Mouse (Mus musculus) cerebellum, postnatal 4 days (tissue): ENCODE measurements at regions not wholly inside any gene's neighbourhood (a gene's known extent, or its start where the extent isn't known, plus 50 kb on each side); places are given as distances from the start of the nearest gene placed in this dataset.

Experiments
- DNase-seq, 2 experiments: peaks; one replicate each; pipeline ENCODE4 v3.0.0; 2022; ENCODE audit warnings: low spot score in 2 of 2, mixed read lengths in 1 of 2

DNA sequence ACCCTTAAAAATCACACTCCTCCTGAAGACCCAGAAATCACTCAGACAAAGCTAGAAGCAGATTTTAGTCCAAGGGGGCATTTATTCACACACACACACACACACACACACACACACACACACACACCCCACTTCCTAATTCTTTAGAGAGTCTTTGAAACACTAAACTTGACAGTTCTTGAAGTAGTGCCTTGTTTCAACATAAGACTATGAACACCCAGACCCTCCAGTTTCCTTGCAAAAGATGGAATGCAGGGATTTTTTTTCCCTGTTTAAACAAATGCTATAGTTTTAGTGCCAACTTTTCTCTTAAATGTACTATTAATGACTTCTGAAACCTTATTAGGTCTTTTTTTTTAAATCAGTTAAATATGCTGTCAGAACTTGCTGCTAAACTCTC is 279.2 kb upstream of the Fat1 start:
- DNase-seq: no peak

DNA sequence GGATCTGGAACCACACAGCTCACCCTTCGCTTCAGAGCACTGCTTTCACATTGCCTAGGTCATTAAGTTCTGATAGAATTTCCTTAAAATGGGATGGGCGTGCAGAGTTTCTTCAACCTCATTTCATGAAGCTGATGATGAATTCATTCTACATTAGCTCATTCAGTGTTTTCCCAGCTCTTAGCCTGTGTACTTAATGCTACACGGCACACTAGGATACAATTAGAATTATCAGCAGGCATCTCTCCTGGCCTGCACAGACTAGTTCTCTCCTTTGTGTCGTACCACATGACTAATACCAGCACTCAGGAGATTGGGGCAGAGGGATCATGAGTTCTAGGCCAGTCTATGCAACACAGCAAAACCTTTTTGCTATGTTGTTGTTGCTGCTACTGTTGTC is 278.8 kb upstream of the Fat1 start:
- no peak for DNase-seq

DNA sequence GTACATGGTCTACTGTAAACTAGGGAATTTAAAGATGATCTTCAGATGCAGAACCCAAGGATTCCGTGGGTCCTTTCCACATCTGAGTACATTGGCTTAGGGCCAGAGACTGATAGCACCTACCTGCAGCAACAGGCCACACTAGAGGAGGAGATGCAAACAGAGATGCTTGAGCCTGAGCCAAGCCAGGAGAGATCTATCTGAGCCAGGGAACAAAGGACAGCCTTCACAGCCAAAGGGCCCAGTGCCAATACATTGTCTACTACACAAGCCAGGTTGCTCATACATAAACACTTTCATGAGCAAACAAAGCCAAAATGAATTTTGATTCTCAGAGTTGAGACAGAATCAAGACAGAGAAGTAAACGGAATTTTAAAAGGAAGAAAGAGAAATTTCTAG is 273.6 kb upstream of the Fat1 start:
- DNase-seq: no peak

DNA sequence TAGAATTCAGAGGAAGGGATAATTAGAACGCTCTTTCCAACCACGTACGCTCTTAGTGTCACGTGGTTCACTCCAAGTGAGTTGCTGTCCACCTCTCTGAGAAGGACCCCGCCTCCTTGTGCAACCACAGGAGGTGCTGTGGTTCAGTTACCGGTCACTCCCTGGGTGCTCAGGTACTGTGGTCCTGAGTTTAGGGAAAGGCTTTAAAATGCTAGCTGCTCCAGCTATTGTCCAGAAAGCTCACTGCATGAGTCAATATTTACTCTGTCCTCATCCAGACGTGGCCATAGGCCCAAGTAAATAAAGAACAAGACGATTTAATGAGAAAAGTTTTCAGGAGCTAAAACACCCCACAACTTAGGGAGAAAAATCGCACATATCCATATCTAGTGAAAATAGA is 248.1 kb upstream of the Fat1 start:
- DNase-seq: no peak

DNA sequence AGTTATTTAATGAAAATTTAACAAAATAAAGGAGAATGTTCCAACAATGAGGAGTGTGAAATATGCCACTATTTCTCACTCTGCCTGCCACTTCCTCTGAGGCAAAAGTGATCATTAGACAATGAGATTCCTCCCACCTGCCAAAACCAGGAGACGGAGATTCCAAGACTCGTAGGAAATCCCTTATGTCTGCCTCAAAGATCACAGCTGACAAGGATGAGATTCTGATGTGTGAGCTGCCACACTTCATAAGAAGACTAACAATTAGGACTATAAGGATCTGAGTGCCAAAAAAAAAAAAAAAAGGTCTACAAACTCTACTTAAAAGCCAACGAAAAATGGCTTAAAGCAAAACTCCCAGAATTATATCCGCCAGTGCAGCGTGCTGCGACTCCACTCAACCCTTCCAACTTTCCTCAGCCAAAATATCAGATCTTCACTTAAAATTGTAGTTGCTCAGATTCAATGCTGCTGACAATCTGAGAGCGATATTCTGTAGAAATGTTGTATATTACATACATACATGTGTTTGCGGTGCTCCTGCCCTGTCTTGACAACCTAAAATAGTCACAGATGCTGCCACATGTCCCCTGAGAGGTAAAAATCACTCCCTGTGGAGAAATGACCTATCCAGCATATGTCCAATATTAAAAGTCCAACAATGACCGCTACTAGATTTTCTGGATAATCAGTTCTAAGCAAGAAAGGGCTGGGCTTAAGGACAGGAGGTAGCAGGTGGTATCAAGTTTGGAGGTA is 245.2 kb upstream of the Fat1 start:
- DNase-seq: no peak

DNA sequence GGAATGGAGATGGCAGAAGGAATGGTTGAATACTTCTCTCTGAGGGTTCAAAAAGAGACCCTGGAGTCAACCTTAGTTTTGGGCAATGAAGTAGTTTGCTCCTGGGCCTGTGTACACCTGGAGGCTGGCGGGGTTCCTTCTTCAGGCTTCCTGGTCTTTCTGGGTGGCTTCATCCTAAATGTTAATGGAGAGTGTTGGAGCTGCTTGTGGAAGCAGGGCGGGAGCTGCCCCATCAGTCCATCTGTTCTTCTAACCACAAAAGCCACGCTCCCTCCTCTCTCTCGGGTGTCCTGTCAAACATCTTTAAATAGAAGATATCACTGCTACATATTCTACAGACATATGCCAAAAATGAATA is 244.7 kb upstream of the Fat1 start:
- DNase-seq: peak in 1 of 2 experiments; percentile 14

DNA sequence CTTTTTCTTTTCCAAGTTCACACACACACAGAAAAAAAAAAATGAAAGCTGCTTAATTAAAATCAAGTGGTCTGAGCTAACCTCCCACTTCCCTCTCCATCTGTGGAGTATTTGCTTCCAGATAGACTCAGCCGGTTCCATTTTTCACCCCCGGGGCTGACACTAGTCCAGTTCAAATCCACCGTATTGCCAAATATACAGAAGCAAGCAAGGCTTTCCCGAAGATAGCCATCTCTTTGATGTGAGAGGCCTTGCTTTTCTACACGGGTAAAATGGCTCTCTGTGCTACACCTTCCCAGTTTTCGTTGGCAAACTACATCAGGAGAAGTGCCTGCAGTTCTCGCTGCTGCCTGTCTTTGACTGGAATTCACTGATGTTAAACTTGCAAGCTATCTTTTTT is 244.1 kb upstream of the Fat1 start:
- DNase-seq: peak in 1 of 2 experiments; percentile 15

DNA sequence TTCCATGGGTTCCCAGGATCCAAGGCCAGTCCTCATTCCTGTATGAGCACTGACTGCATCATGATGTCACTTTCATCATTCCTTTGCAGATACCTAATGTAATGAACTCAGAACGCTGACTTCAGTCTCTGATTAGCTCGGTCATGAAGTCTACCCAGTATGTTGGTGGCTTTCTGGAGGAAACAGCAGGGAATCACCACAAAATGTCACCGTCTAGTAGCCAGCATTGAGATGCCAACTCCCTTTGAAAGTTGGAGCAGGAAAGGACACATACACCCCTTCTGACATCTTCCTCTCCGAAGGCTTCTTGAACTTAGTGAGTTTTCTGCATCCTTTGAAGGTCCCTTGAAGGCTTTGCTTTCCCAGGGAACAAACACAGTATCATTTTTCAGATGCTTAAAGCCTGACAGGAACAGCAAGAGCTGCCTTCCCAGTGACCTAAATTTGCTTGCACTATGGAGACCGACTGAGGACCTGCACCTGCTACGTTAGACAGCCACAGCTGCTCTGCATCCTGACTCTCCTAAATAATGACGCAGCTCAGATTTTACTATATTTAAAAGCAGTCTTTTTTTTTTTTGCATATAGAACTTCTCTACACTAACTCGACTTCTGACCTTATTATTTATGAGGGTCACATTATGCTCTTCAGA is 243.1 kb upstream of the Fat1 start:
- DNase-seq: no peak

DNA sequence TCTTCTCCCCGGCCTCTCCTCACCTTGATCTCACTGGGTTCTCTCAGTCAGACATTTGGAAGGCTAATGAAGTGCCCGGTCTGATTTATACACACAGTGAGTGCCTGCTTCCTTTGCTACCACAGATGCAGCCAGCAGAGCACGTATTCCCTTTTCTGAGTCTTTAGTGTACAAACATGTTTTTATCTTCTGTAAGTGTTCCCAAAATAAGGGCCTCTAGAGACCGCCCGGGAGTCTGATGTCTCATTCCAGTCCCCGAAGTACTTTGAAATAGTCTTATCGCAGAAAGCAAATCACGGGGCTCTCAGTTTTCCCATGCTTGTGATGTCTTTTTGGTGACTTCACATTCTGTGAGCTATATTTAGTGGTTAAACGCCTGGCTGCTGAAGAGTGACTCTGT is 240.4 kb upstream of the Fat1 start:
- DNase-seq: no peak

DNA sequence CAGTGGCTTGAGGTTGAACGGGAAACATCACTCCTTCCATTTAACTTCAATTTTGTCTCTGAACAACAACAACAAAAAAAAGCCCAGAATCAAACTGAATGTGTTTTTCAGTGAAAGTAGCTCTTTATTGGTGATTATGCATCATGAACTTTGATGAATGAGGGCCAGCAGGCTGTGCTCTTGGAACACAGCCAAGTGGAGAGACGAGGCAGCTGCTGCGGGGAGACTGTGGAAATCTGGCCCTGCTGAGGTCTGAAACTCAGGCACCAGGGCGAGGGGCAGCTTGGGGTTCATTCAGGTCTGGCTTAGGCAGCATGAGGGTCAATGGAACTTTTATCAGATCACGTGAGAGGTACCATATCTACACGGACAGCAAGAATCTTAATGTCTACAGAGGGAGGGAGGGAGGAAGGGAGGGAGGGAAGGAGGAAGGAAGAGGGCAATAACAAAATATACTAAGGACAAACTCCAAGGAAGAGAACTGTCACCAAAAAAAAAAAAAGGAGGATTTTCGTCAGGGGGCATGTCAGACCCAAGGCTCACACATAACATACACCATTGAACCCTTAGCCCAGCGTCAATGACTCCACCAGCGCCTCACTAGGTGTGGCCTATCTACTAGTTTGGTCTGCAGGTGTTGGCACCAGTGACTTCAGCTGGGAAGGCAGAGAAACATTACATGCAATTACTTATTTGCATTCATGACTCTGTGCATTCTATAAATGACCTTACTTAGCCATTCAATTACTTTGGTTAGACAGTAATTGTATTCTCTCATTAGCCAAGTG is 239.0 kb upstream of the Fat1 start:
- DNase-seq: peak in 1 of 2 experiments; percentile 56

DNA sequence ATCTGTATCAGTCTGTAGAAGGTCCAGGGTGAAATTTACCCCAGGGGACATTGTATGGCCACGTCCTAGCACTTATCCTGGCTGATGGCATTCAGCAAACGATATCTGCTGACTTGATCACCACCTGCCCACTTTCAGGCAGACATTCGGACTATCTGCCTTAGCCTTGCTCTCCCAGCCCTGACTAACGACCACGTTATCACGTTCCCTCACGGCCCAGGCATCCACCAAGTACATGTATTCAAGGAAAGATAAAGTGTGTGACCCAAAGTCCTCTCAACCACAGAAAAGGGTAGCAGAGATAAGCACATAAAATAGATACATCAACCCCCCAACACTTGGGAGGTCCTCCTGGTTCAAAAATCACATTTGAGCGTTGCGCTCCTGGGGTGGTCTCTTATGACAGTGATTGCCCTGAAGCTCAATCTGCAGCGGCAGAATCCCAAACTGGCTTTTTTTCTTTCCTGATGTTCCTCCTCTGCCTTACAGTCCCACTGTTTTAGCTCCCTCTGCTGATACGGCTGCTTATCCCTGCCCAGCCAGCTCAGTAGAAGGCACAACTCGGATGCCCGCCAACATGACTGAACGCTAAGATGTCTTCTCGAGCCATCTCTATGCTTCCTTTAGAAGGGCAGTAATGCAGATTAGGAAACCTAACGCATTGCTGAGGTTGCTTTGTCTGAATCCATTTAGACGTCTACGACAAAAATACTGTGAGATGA is 235.7 kb upstream of the Fat1 start:
- no peak for DNase-seq

DNA sequence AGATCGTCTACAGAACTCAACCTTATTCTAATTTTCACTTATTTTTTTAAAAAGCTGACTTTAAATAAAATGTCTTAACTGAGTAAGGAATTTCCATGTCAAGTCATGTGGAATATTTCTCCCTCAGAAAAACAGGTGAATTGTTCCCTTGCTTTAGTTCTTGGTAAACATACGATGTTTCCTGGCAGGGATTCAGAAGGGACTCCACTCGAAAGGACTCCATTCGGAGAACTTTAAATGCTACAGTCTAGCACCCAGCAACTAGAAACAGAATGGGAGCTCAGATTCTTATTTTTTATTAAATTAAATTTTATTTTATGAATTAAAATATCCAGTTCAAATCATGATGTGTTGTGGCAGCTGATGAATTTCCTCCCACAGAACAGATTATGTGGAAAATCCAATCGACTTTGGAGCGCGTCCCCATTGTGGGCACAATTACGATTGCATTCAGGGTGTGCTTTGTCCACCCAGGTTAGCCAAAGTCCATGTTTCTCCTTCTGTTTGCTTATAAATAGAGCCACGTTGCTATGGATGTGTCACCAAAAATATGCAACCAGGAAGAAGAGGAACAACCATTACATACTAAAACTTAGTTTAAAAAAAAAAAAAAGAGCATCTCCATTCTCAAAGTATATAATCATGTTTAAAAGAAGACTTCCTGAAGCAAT is 230.5 kb upstream of the Fat1 start:
- no peak for DNase-seq

DNA sequence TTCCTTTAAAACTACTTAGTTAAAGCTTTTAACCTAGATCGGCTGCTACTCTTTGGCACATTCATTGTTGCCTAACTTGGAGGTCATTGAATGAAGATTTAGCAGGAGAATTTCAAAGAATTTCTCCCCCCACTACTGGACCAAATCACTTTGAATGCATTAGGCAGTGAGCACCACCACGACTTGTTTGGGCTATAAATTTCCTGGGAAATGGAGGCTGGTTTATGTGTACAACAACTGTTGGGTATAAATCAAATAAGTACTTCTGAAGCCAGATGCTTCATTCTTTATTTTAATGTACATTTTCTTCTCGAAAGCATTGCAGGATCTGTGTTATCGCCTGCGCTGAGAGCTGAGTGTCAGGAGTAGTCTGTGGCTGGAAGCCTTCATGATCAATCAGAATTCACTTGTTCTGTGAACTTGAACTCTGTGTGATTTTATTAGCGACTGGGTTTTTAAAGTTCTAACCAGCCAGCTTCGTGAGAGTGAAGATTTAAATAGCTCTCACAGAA is 226.5 kb upstream of the Fat1 start:
- DNase-seq: no peak

DNA sequence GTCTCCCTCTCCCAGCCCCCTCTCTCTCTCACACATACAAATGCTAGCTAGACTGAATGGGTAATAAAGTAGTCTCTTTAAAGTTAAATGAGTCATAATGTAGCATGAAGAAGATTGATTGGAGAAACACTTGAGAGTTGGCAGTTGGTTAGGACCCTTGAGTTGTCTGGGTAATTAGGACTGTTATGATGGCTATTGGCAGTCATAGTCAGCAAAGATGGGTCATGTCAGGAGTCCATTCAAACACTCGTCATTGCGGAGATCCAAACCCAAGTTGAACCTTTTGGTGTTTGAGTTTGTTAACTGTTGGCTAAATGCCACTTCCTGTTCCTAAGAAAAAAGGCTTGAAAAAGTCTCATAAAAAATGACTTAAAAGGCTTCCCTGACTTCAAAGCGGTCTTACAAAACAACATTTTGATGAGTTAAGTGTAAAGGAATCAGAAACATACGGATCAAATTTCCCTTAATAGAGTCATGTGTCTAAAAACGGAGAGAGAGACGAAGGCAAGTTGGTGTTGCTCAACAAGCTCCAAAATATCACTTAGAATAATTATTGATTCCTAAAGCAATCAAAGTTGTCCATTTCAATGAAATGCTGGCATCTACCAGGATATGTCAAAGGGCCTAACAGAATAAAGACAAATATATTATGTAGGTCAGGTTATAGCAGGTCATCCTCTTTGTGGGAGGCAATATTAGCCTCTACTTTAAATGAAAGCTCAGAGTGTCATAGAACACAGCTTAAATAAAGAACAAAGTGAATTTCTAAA is 225.9 kb upstream of the Fat1 start:
- DNase-seq: no peak

DNA sequence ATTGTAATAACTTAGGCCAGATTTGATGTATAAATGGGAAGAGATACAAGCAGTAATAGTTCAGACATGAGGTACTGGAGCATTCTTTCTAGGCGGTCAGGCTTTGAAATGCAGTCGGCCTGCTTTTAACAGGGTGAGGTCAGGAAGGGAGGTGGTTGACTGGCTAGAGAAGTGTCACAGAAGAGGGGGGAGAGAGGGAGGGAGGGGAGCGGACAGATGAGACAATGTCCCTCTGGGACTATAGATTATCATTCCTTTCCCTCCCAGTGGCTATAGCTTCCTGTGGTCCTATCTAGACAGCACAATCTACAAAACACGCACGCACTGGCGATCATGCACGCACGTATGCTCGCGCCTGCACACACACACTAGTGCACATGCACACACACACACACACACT is 200.7 kb upstream of the Fat1 start:
- no peak for DNase-seq

DNA sequence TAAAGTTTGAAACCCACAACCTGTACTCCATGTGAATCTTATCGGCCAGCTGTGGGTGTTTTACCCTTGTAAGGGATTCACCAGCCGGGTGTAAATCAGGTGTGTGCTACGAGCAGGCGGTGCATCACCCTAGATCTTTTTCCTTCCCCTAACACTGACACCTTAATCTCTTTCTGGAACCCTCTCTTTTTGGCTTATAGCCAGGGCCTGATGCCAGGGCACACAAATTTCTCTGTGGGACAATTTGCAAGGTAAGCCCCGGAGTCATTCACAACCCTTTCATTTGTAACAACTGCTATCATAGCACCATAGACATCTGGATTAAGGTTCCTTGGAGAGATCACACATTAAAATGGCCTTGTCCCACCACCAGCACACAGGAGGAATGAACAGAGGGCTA is 199.4 kb upstream of the Fat1 start:
- no peak for DNase-seq

DNA sequence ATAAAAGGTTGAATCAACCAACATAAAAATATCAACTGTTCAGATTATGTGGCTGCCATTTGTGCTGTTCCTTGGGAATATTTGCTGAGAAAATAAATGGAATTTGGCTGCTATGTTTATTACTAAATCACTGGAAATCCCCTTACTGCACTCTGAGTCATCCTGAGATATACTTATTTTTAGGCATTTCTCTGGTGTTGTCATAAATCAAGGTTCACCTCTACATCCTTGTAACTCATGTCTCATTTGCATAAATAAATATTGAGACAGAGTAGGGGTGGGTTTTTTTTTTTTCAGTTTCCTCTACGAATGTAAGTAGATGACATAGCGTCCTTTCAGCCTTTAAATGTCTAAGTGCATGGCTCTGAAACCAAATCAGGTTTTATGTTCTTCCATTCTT is 191.9 kb upstream of the Fat1 start:
- no peak for DNase-seq

DNA sequence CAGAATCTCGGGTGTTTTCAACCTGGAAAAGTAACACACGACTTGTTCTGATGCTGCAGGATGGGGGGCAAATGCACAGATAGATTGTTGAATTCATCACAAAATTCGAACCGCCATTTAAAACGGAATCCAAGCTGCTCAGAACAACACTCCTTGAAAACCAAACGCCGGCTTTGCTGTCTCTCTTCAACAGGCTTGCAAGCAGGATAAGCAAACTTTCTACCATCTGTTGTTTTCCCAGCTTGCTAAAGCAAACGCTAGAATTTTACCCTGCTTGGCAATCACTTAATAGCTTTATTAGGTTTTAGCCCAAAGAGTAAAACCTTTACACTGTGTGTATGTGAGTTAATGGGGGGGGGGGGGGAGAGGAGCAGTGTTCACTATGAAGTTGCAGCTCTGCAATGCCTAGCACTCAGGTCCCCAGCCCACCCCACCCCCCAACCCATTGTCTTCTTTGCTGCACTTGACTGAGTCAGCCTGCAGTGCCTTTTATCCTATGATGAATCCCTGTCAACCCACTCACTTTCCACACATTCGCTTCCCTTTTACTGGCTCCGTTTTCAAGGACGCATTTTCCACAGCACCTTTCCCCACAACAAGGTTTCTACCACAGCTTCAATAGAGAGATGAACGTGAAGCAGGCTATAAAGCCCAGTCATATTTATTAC is 190.1 kb upstream of the Fat1 start:
- DNase-seq: no peak

DNA sequence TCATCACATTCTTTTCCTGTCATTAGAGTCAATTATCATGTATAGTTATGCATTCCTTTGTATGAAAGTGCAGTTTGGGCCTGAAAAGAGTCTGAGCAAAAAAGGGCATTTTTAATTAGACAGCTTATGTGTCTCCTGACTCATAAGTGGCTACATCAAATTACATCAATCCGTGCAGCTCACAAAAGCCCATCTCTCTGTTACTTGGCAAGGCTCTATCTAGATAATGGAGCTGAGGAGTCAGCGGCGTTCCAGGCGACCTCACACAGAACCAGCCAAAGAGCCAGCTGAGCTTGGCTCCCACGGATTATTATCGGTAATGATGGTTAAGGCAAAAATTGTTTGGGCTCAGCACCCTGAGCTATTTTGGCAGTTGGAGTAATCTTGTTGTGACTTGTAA is 176.5 kb upstream of the Fat1 start:
- DNase-seq: no peak

DNA sequence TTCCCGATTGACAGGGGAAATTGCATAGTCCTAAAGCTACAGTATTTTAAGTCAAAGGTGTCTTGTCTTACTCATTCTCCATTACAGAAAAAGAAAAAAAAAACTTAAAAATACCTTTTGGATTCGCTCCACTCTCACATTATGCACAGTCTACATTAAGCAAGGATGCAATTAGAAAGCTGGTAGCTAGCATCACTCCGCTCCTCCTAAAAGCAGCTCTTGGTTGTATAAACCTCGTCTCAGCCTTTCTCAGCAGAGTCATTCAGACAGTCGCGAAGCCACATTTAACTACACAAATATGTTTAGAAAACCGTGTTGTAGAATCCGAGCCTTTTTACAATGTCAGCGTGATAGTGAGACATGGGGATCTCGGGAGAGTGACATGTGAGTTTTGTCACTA is 172.5 kb upstream of the Fat1 start:
- DNase-seq: no peak
